Mouse (Mus musculus) WW6 (cell line): ENCODE data around the gene Rbx1.
A peak's percentile ranks its signal among the peaks of the same experiment; 100 is the strongest.
"Not testable (repeated sequence)": the region's sequence is repeated elsewhere in the genome, so short reads cannot be mapped to it uniquely, and the experiment has no call there.

ENCODE experiments used
- DNase-seq: peaks from one replicate; pipeline ENCODE4 v3.0.0-alpha.2; 2013; ENCODE audit warnings: low read depth, low spot score

Gene Rbx1

GRCm38 (mm10) chr15:81465901-81466737, at the start of gene Rbx1:
Rbx1 (plus strand) TSS chr15:81466296.
- DNase-seq, result peak; percentile 98

- DNase-seq, result peak; percentile 48
Measured at GRCm38 (mm10) chr15:81416763-81417310, 49.3 kb upstream of the Rbx1 start.

GRCm38 (mm10) chr15:81418065-81418464, 48.0 kb upstream of the Rbx1 start:
- DNase-seq, result no peak

GRCm38 (mm10) chr15:81421454-81421853, 44.6 kb upstream of the Rbx1 start:
- no peak for DNase-seq

- no peak for DNase-seq
Measured at GRCm38 (mm10) chr15:81422156-81422681, 43.9 kb upstream of the Rbx1 start.

- DNase-seq, result no peak
Measured at GRCm38 (mm10) chr15:81425311-81425710, 40.8 kb upstream of the Rbx1 start.

GRCm38 (mm10) chr15:81427947-81428346, 38.1 kb upstream of the Rbx1 start:
- no peak for DNase-seq

- DNase-seq, result no peak
Measured at GRCm38 (mm10) chr15:81431195-81431594, 34.9 kb upstream of the Rbx1 start.

GRCm38 (mm10) chr15:81438345-81438744, 27.8 kb upstream of the Rbx1 start:
- DNase-seq, result no peak

- DNase-seq, result no peak
Measured at GRCm38 (mm10) chr15:81439236-81439635, 26.9 kb upstream of the Rbx1 start.

- DNase-seq, result no peak
Measured at GRCm38 (mm10) chr15:81448463-81448862, 17.6 kb upstream of the Rbx1 start.

- DNase-seq, result no peak
Measured at GRCm38 (mm10) chr15:81461523-81461922, 4.6 kb upstream of the Rbx1 start.

- no peak for DNase-seq
Measured at GRCm38 (mm10) chr15:81465016-81465660, 958 bp upstream of the Rbx1 start.

- DNase-seq, result no peak
Measured at GRCm38 (mm10) chr15:81466738-81467113, 630 bp downstream of the Rbx1 start.

GRCm38 (mm10) chr15:81470735-81471134, 4.6 kb downstream of the Rbx1 start:
- no peak for DNase-seq

GRCm38 (mm10) chr15:81472256-81472655, 6.2 kb downstream of the Rbx1 start:
- no peak for DNase-seq

- no peak for DNase-seq
Measured at GRCm38 (mm10) chr15:81475654-81476053, 9.6 kb downstream of the Rbx1 start.

GRCm38 (mm10) chr15:81476597-81476996, 10.5 kb downstream of the Rbx1 start:
- DNase-seq, result no peak

- no peak for DNase-seq
Measured at GRCm38 (mm10) chr15:81479446-81480213, 13.5 kb downstream of the Rbx1 start.

- DNase-seq, result not testable (repeated sequence)
Measured at GRCm38 (mm10) chr15:81480284-81480683, 14.2 kb downstream of the Rbx1 start.

GRCm38 (mm10) chr15:81480977-81481379, 14.9 kb downstream of the Rbx1 start:
- DNase-seq, result no peak

- no peak for DNase-seq
Measured at GRCm38 (mm10) chr15:81482966-81483365, 16.9 kb downstream of the Rbx1 start.
